9 mouse cellular contexts compared by ENCODE assay signal in genomic region chr17:66447978-66448377, GRCm38 (mm10). TPM values are rescaled to one million over a fixed set of nuclear protein-coding genes. Genes with fewer than 3 reads are reported as not detected.
DNase-seq lines count a peak whose midpoint lies in the region; ATAC-seq and TF ChIP-seq lines count a peak whose summit lies in the region.
"Had no signal": no experiment of that assay in that cellular context is flagged by ENCODE, and none has a peak within 500 bp of the region (broad histone marks: within the 10 kb centered on the region; RNA-seq: fewer than 3 reads in every experiment).

No protein-coding gene starts in this region.

- no peak for TF ChIP-seq CTCF in E14TG2a.4 (conservative IDR thresholded peaks at IDR 0.05; ENCODE audit: low read length)

- intact Hi-C loops in left cerebral cortex, postnatal 25 days (cut with DNase I) = loop anchor here (2.0 to 5.0 kb wide), 2 partner anchors 81 to 97 kb away; no protein-coding TSS in a partner anchor

- no peak for DNase-seq in heart, adult 8-10 months (ENCODE audit: low spot score)
- no peak for DNase-seq in retina, postnatal 1 day
- no peak for DNase-seq in left cerebral cortex, postnatal 25 days (ENCODE audit: low spot score in 2 of 2)
- no peak for DNase-seq in spleen, postnatal 10 days (ENCODE audit: low spot score in 2 of 2)

- H3K9ac ChIP-seq in heart, embryonic 13.5 days = peak overlapping the region; percentile 82
- H3K9ac ChIP-seq in forebrain, embryonic 15.5 days (replicated peaks) = peak overlapping the region; percentile 86
- H3K9ac ChIP-seq in liver, embryonic 15.5 days = no peak overlapping the region

- no peaks in the 10 kb centered on the region for H3K9me3 ChIP-seq in heart, embryonic 13.5 days
- no peaks in the 10 kb centered on the region for H3K9me3 ChIP-seq in E14TG2a.4 (ENCODE audit: low read length)
- no peaks in the 10 kb centered on the region for H3K9me3 ChIP-seq in forebrain, embryonic 15.5 days
- H3K9me3 ChIP-seq in liver, embryonic 15.5 days (replicated peaks) = no peaks in the 10 kb centered on the region

- H3K36me3 ChIP-seq in heart, embryonic 13.5 days = no peaks in the 10 kb centered on the region
- H3K36me3 ChIP-seq in E14TG2a.4 (ENCODE audit: insufficient read depth, low read length) = peaks cover 42% of the 10 kb centered on the region
- no peaks in the 10 kb centered on the region for H3K36me3 ChIP-seq in forebrain, embryonic 15.5 days
- no peaks in the 10 kb centered on the region for H3K36me3 ChIP-seq in liver, embryonic 15.5 days (replicated peaks)

- peaks cover 56% of the 10 kb centered on the region for H3K27me3 ChIP-seq in heart, embryonic 13.5 days (replicated peaks)
- H3K27me3 ChIP-seq in E14TG2a.4 (ENCODE audit: insufficient read depth, low read length) = peaks cover 15% of the 10 kb centered on the region
- H3K27me3 ChIP-seq in forebrain, embryonic 15.5 days = no peaks in the 10 kb centered on the region
- H3K27me3 ChIP-seq in liver, embryonic 15.5 days = peaks cover 89% of the 10 kb centered on the region
- H3K27me3 ChIP-seq: CH12.LX had no signal

- H3K4me2 ChIP-seq in heart, embryonic 13.5 days = peak overlapping the region; percentile 99
- H3K4me2 ChIP-seq in forebrain, embryonic 15.5 days (replicated peaks) = peak overlapping the region; percentile 86
- peak overlapping the region; percentile 77 for H3K4me2 ChIP-seq in liver, embryonic 15.5 days

- 4% methylated on average over 13 of the region's 13 CpGs for WGBS in heart, embryonic 13.5 days
- 2% methylated on average over 13 of the region's 13 CpGs for WGBS in forebrain, embryonic 15.5 days
- 5% methylated on average over 13 of the region's 13 CpGs for WGBS in liver, embryonic 15.5 days (ENCODE audit: insufficient replicate concordance)

- peaks cover 26% of the 10 kb centered on the region for H3K4me1 ChIP-seq in heart, embryonic 13.5 days
- H3K4me1 ChIP-seq in E14TG2a.4 (replicated peaks; ENCODE audit: low read depth, low read length) = peaks cover 83% of the 10 kb centered on the region
- peaks cover 59% of the 10 kb centered on the region for H3K4me1 ChIP-seq in forebrain, embryonic 15.5 days
- peaks cover 18% of the 10 kb centered on the region; the same call in 1 of the 2 replicates for H3K4me1 ChIP-seq in liver, embryonic 15.5 days (replicated peaks)

- no peak overlapping the region for H3K27ac ChIP-seq in heart, embryonic 13.5 days (replicated peaks)
- H3K27ac ChIP-seq in forebrain, embryonic 15.5 days (replicated peaks) = peak overlapping the region; percentile 93
- no peak overlapping the region for H3K27ac ChIP-seq in liver, embryonic 15.5 days (replicated peaks)

- ATAC-seq in heart, embryonic 13.5 days (ENCODE audit: extremely low read depth, insufficient number of reproducible peaks, low FRiP score, low TSS enrichment) = no peak
- ATAC-seq in forebrain, embryonic 15.5 days (replicated peaks) = no peak
- ATAC-seq in liver, embryonic 15.5 days (ENCODE audit: insufficient read depth) = no peak

- peak overlapping the region; percentile 81 for H3K4me3 ChIP-seq in heart, embryonic 13.5 days
- H3K4me3 ChIP-seq in E14TG2a.4 (replicated peaks; ENCODE audit: low read length) = peak overlapping the region; percentile 90
- peak overlapping the region; percentile 87 for H3K4me3 ChIP-seq in forebrain, embryonic 15.5 days
- H3K4me3 ChIP-seq in liver, embryonic 15.5 days (replicated peaks) = peak overlapping the region; percentile 52; the same call in 1 of the 2 replicates

RNA-seq across cellular contexts. Expression of gene Mtcl1, which starts 1.6 kb away (rescaled TPM):
- polyA plus RNA-seq in heart, embryonic 13.5 days (2015; fragmentation: Nextera tagmentation; extraction: Ambion mirVana) = 1.3 and 1.5 TPM in 2 replicates
- 1 to 10 TPM; 4.4 to 6.8 (median 5.3) TPM for total RNA-seq in heart, adult 8-10 months (2022)
- 33.5 and 35.5 TPM in 2 replicates for polyA plus RNA-seq in forebrain, embryonic 15.5 days (2015; fragmentation: Nextera tagmentation; extraction: Ambion mirVana)
- 0.10 and 0.12 TPM in 2 replicates for polyA plus RNA-seq in liver, embryonic 15.5 days (2015; fragmentation: Nextera tagmentation; extraction: Ambion mirVana)
- total RNA-seq in left cerebral cortex, postnatal 25 days (2021) = 10 to 100 TPM; 89.4 to 96.4 TPM
- total RNA-seq: CH12.LX had no signal

Comparison
In these comparisons a context has a peak if more than half of its experiments do, and no peak if none do; other contexts are left out.
1. RNA of gene Mtcl1, which starts 1.6 kb away (polyA plus RNA-seq): 33.5 to 35.5 TPM in forebrain, embryonic 15.5 days; 1.3 to 1.5 TPM in heart, embryonic 13.5 days and 0.10 to 0.12 TPM in liver, embryonic 15.5 days; every median in the first group is over 10 times any median in the second.
2. Peak in every context shown above with its lines, with median percentiles within 50 percentile points of each other: H3K4me2 ChIP-seq and H3K4me3 ChIP-seq.